Mouse (Mus musculus): ENCODE results near the gene Ip6k2. TPM values are rescaled to one million over a fixed set of nuclear protein-coding genes. Genes with fewer than 3 reads are reported as not detected.

The Ip6k2 gene
- total RNA-seq (2015) = 10.6 and 15.8 TPM in 2 replicates
- 30.6 and 35.4 TPM in 2 replicates for total RNA-seq (2017)

DNA sequence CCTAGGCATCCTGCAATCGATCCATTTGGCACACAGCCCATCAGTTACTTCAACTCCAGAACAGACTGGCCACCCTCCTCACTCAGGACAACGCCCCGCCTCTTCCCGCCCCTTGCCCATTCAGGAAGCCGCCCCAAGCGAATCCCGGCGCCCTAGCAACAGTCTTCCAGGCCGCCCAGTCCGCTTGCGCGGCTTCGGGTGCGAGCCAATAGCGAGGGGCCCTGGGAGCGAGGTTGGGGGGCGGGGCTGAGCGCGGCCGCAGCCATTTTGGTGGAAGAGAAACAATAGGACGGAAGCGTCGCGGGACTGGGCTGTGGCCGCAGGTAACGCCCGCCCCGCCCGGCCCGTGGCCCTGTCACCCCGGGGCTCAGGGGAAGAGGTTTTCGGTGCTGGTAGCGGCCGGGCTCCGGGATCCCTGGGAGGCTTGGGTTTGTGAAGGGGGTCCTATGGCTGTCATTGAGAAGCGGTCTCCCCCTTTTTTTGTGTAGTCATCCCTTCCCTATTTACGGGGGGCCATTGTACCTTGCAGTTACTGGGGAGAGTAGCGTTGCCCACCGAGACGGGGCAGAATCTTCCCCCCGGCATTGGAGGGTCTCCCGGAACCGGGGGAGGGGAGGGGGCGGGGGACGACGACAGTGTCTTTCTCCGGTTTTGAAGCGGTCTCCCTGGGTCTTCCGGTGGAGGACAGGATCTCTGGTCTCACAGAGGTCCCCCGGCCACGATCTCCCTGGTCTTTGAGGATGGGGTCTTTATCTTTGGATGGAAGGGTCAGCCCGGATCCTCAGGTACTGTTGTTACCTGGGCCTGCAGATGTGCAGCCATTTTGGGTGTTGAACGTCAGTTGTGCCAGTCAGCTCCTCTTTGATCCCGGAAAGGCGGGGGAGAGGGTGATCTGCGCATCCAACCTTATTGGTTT is at the start of gene Ip6k2:
TSS of gene Ip6k2 (plus strand) at position 249 of the 916 bp plus-strand sequence.
- ATAC-seq (ENCODE audit: poor library complexity, severe bottlenecking) = peak; percentile 99

DNA sequence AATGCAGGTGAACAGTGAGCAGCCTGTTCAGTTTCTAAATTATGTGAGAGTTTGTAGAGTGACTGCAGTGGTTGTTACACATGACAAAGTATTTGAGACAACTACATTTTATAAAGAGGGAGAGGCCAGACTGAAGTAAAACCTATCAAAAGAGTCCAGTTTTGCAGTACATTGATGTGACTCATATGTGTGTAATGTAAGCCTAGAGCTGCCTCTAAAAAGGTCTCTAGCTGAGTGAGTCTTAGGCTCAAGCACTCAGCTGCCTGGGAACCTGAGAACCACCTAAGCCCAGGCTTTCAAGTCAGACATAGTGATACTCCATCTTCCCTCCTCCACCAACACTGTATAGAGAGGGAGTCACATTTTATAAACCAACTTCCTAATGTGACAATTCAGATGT is 49.0 kb upstream of the Ip6k2 start:
- no peak for ATAC-seq (ENCODE audit: poor library complexity, severe bottlenecking)

GRCm38 (mm10) chr9:108739239-108739638 is 44.4 kb upstream of the Ip6k2 start:
- ATAC-seq (ENCODE audit: poor library complexity, severe bottlenecking) = no peak

DNA sequence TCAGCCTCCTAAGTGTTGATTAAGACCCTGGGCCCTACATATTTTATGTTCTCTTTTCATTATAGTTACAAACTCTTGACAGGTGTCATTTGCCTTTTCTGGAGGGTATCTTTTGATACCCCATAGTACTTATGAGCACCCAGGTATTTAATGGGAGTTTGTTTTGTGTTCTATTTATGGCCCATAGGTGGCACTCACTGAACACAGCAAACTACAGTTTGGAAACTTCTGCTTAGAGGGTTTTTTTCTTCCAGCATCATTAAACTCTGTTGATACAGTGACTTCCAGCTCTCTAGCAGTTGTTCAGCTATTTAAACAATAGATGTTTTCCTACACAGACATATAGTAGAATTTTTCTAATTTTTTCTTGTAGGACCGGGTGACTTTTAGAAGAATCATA is 43.5 kb upstream of the Ip6k2 start:
- ATAC-seq (ENCODE audit: poor library complexity, severe bottlenecking) = no peak

DNA sequence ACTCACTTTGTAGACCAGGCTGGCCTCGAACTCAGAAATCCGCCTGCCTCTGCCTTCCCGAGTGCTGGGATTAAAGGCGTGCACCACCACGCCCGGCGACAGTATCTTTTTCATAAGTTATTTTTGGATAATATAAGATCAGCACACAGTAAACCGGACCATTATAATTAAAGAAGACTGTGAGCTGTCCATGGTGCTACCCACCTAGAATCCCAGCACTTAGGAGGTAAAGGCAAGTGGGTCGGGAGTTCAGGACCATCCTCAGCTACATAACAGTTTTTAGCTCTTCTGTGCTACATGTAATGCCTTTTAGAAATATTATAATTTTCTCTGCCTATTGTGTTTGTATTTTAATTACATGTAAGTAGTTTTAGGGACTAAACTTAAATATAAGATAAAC is 41.5 kb upstream of the Ip6k2 start:
- no peak for ATAC-seq (ENCODE audit: poor library complexity, severe bottlenecking)

DNA sequence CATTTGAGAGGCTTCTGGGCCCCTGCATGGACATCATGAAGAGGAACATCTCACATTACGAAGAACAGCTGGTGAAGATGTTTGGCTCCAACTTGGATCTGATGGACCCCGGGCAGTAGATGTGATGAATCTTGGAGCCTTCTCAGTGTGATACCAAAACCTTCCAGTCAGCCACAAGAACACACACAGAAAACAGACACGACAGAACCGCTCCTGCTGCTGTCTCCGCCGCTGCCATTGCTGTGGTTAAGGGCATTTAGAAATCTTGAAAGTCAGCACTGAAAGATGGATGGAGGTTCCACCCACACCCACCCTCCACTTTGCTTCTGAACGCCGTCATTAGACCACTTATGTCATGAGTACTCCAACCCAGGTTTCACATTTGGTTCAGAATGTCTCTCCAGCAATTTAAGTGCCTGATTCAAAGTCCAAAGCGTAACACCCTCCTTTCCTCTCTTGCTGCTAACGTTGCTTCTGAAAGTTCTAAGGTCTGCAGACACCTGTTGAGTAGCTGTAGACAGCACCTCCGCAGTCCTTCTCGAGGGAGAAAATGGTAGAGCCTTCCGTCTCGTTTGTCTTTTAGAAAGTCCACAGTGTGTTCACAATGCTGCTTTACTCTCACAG is 36.6 kb upstream of the Ip6k2 start:
- no peak for ATAC-seq (ENCODE audit: poor library complexity, severe bottlenecking)

DNA sequence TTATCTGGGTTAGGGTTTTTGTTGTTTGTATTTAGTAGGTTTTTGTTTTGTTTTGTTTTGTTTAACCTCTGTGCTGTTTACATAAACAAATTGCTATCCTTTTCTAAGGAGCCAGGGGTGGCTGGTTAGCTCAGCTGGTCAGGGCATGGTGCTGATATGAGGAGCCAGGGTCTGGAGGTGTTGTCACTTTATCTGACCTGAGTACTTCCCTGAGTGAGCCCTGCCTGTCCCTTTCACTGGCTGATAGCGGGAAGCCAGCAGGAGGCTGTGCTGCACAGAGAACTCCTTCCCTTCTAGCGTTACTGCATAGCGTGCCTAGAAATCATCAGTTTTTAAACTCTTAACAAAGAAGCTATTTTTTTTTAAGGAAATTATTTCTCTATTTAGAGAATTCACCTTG is 35.9 kb upstream of the Ip6k2 start:
- no peak for ATAC-seq (ENCODE audit: poor library complexity, severe bottlenecking)

DNA sequence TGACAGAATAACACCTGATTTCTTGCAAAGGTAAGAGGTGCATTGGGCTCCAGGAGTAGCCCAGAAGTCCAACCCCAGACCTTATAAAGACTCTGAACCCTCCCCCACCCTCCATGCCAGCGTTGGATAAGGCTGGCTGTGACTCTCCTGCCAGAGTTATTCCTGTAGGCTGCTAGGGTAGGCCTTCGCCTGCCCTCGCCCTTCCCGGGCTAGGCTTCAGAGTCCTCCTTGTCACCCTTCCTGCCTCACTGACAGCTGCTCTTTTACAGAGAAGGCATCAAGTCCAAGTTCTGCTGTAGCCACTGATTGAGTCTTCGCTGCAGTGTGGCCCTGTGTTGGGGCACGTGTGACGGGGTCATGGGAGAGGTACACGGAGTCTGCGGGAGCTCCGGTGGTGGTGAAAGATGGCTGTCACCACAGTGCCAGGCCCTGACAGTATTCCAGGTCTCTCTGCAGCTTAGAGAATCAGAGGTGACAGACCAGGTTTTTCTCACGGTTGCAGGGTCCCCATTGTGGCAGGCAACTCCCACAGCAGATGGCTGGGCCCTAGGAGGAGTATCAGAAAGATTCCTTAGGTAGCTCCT is 34.9 kb upstream of the Ip6k2 start:
- ATAC-seq (ENCODE audit: poor library complexity, severe bottlenecking) = no peak

GRCm38 (mm10) chr9:108750616-108751015 is 33.0 kb upstream of the Ip6k2 start:
- ATAC-seq (ENCODE audit: poor library complexity, severe bottlenecking) = no peak

DNA sequence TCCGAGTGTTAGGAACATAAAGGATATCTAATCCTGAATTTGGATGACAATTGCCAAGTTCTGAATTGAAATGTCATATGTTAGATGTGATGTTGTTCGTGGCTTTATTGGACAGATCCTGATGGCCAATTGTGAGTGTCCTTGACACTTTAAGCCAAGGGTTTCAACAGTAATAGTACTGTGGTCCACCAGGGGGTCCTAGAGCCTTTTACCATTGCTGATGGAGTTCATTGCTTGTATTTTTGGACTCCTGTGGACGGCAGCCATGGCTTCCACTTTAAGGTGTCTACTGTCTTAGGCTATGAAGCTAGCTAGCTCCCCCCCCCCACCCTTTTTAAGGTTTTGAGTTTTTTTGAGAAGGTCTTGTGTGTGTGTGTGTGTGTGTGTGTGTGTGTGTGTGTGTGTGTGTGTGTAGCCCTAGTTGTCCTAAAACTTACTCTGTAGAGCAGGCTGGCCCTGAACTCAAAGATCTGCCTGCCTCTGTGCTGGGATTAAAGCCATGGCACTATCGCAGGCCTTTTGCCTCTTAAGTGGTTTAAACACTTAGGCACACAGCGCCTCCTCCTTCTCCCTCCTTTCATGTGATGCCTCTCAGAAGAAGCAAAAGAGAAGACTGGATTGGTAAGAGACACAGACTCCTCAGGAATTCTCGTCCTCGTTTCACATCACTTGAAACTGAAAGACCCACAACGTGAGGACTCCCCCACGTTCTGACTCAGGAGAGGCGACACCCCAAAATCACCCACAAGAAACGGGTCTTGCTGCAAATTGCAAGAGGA is 31.3 kb upstream of the Ip6k2 start:
- no peak for ATAC-seq (ENCODE audit: poor library complexity, severe bottlenecking)

GRCm38 (mm10) chr9:108753326-108753725 is 30.3 kb upstream of the Ip6k2 start:
- ATAC-seq (ENCODE audit: poor library complexity, severe bottlenecking) = peak; percentile 52; the same call in 1 of the 2 replicates

GRCm38 (mm10) chr9:108753976-108754375 is 29.6 kb upstream of the Ip6k2 start:
- no peak for ATAC-seq (ENCODE audit: poor library complexity, severe bottlenecking)

DNA sequence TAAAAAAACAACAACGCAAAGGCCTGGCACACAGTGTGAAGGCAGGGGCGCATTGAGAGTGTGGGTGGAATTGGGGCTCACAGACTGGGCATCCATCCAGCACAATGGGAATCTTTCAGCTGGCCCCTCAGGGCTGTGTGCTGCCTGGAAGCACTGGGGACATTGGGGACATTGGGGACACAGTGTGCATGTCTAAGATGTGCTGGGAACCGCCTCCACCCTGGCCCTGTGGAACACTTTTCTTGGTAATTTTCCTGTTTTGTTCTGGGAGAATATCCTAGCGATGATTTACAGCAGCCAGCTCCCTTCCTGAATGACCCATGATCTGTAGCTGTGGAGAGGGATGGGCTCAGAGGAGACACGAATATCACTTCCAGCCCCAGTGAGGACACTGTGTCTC is 29.2 kb upstream of the Ip6k2 start:
- no peak for ATAC-seq (ENCODE audit: poor library complexity, severe bottlenecking)

GRCm38 (mm10) chr9:108757406-108757805 is 26.2 kb upstream of the Ip6k2 start:
- no peak for ATAC-seq (ENCODE audit: poor library complexity, severe bottlenecking)

GRCm38 (mm10) chr9:108759121-108759520 is 24.5 kb upstream of the Ip6k2 start:
- no peak for ATAC-seq (ENCODE audit: poor library complexity, severe bottlenecking)

DNA sequence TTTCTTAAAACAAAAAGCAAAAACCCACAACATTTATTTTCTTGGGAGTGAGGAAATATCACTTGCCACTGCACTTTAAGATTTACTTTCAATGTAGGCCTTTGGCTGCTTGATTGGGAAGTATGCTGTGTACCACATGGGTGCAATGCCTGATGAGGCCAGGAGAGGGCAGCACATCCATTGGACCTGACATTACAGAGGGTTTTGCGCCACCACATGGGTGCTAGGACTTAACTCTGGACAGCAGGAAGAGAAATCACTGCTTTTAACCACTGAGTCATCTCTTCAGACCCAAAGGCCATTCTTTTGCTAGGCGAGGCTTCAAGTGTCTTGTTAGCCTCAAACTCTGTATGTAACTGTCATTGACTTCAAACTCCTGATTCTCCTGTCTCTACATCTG is 23.8 kb upstream of the Ip6k2 start:
- peak; percentile 89 for ATAC-seq (ENCODE audit: poor library complexity, severe bottlenecking)

DNA sequence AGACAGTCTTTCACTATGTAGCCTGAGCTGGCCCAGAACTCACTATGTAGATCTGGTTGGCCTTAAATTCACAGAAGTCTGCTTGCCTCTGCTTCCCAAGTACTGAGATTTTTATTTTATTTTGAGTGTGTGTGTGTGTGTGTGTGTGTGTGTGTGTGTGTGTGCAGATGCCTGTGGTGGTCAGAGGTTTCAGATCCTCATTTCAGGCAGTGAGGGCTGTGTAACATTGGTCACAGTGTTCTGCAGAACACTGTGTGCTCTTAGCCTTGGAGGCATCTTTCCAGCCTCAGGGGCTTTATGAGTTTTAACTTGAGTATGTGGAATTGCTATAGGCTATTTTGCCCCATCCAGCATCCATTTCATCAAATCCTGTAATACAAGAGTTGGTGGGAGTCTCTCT is 22.0 kb upstream of the Ip6k2 start:
- peak; percentile 77 for ATAC-seq (ENCODE audit: poor library complexity, severe bottlenecking)

DNA sequence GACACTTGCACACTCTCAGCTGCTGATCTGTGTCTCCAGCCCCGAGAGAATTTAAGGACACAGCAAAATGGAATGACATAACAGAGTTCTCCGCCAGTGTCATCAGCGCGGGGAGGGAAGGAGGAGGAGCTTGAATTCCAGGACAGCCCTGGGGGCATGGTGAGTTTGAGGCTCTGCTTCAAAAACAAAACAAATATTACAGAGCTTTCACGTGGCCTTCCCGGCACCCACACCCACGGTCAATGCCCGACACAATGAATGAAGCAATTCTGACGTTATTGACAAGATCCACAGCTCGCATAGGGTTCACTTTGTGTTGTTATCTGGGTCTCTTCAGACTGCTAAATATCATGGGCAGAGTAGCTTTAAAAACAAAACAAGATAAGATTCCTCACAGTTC is 18.6 kb upstream of the Ip6k2 start:
- ATAC-seq (ENCODE audit: poor library complexity, severe bottlenecking) = no peak

DNA sequence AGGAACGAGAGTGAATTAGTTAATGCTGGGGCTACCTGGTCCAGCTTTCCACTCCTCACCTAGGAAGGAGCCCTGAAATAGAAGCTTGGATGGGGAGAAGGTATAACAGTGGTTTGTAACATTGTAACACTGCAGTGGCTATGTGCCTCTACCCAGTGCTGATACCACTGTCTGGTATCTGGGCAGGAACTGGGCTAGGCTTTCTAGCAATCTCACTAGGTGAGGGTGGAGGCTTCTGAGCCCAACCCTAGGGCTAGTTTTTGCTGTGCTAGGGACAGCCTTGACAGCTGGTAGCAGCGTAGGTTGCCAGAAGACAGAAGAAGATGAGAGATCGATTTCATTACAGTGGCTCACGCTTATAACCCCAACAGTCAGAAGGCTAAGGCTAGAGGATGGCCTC is 7.0 kb upstream of the Ip6k2 start:
- no peak for ATAC-seq (ENCODE audit: poor library complexity, severe bottlenecking)

DNA sequence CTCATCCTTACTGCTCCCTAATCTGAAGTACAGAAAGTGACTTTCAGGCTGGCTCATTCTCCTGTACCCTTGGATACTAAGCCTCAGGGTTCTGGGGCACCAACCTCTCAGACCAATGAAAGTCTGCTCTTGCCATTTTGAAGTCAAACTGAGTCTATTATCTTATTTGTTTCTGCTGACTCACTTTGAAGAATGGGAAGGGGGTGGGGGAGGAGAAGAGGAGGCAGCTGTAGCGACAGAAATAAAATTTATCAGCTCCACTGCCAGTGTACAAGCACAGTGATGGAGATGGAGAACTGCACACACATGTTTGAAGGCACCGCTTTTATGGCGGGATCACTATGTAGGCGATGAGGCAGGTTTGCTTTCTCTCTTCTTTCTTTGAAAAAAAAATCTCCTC is 6.3 kb upstream of the Ip6k2 start:
- ATAC-seq (ENCODE audit: poor library complexity, severe bottlenecking) = no peak

GRCm38 (mm10) chr9:108780959-108781358 is 2.6 kb upstream of the Ip6k2 start:
- ATAC-seq (ENCODE audit: poor library complexity, severe bottlenecking) = no peak
